Mouse (Mus musculus) right cerebral cortex, adult 2 months (tissue): Measurements from ENCODE around the gene Abca13.

Experiments used
- DNase-seq, 2 experiments: peaks; one replicate each; pipeline ENCODE4 v3.0.0; 2021 to 2022; ENCODE audit warnings: low spot score in 2 of 2

Gene Abca13

DNA sequence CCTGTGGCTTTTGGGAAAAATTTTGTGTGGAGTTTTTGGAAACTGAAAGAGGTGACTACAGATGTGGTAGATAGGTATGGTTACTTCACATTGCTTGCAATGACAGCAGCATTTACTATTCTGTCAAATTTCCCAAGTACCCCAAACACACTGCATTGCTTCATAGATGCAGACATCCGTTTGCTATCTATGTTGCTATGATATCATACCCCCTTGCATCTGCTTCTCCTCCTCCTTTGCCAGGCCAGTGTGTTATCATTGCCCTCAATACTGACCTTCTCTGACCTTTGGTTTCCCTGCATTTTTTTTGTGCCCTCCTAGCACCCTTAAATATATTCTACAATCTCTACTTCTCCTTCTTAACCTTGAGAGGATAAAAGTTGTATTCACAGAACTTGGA, 341.4 kb downstream of the Abca13 start:
- DNase-seq = no peak

DNA sequence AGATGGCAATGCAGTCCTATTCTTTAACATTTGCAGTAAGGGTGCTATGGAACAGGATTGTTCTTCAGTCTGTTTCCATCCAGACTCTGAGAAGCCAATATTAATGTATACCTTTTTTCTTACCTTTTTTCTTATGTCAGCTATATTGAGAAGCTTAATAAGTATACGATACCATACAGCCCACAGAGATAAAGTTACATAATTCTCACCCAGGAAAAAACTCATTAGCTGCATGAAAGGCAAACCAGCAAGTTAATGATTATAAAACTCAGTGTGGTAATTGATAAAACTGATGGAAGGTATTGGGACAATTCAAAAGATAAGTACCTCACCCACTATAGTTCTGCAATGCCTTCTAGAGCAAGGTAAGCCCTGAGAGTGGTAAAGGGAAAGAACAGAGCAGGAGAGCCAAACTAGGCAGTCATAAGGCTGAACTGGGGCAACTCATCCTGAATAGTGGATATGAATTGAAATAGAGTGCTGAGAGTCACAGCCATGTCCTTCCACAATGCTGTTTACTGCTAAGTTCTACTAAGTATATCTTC, 342.0 kb downstream of the Abca13 start:
- no peak for DNase-seq

DNA sequence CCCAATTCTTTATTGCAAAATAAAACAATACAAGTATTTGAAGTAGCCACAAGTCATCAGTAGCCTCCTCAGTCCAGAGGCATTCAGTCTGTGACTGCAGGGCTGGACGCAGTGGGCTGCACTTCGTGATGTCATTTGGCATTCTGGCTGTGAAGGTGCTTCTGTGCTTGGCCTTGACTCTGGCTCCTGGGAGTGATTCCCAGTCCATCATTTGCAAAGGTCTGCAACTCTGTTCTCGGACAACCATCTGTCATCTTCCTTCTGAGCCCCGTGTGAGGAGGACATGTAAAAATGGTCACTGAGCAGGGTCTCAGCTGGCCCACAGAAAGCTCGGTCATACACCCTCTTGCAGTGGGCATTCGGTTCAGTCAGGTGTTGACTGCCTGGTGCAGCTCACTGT, 345.1 kb downstream of the Abca13 start:
- no peak for DNase-seq

DNA sequence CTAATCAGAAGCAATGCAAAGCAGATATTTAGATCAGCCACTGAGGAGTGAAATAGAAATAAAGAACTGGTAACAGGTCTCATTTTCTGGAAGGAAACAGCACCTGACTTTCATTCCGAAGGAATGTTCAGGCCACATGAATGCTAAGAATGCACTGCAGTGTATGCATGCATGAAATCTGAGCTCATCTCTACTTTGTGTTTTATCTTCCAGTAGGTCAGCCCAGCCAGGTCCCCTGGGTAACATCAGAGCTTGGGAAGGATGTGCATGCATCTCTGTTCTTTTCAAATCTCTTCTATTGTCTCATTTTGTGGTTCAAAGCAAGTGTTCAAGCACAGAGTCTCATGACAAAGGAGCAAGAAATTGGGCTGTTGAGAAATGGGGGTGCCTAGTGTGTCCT, 346.6 kb downstream of the Abca13 start:
- no peak for DNase-seq

DNA sequence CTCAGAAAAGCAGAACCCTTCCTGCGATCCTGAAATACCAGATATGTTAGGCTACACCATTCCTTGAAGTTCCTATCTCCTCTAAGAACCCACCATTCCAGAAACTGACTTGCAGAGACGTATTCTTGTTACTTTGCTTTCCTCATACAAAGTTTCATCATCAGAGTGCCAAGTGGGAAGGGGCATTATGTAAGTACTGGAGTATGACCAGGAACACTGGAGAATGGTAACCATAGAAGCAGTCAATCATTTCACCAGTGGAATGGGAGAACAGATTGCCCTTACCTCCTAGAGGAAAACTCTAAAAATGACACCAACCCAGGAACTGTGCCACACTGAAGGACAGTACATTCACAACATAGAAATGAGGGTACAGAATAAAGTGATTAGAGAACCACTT, 368.3 kb downstream of the Abca13 start:
- DNase-seq = peak in 1 of 2 experiments; percentile 28

DNA sequence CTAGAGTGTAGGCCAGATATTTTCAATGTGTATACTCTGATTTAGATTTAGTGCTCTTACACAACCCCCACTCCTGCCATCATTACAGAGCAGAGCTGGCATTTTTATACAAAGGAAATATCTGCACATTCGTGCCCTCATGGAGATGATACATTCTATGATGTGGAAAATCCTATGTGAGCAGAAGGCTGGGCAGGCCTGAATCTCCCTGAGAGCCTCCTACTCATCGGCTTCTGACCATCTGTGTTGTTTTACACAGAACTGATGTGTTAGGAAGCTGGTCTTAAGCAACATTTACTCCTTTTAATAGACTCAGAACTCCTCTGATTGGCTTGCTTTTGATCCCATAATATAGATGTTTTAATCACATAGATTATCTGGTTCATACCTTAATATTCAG, 376.6 kb downstream of the Abca13 start:
- DNase-seq = peak; percentile 57 to 60

DNA sequence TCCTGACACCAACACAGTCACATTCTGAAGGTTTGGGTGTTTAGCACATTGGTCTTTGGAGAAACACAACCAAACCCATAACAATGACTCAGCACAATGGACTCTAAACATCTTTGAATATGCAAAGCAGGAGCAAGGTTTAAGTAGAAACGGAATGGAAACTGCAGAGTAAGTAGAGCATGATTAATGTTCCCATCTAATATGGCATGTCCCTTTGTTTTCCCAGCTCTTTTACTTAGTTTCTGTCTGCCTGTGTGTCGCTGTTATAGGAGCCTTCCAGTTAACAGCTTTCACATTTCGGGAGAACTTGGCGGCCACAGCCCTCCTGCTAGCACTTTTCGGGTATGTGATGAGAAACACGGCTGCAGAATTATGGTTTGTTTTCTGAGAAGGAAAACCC, 378.6 kb downstream of the Abca13 start:
- DNase-seq = no peak

DNA sequence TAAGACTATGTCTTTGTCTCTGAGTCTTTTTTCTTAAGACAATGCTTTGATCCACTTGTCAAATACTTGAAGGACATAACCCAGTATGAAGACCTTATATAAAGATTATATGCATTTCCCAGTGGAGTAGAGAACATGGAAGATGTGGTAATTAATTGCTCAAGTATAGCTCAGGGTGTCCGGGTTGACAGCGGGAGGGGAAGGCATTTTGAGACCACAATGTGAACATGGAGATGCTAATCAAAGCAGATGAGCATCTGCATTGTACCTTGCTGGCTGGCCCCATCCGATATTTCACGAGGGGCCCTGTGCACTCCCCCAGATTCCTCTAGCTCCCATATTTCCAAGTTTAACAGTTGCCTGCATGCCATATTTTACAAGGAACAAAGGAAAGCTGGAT, 383.2 kb downstream of the Abca13 start:
- no peak for DNase-seq

DNA sequence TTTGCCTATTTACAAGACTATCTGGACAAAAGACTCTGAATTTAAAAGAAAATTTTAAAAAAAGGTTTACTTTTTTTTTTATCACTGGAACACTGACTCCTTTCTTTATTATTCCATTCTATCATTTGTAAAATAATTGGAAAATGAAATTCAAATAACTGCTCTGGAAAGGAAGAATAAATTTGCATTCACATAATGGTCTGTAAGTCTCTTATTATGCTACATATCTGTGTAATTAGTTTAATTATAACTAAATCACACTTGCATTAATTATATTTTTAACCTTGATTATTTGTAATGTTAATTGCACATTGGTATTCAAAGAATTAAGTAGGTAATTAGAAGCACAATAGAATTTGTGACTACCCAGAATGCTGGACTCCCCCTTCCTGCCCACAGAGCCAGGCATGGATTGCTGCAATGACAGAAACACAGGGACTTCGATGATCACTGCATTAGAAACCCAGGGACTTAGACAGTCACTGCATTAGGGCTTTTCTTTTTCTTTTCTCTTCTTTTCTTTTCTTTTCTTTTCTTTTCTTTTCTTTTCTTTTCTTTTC, 400.1 kb downstream of the Abca13 start:
- DNase-seq = no peak

DNA sequence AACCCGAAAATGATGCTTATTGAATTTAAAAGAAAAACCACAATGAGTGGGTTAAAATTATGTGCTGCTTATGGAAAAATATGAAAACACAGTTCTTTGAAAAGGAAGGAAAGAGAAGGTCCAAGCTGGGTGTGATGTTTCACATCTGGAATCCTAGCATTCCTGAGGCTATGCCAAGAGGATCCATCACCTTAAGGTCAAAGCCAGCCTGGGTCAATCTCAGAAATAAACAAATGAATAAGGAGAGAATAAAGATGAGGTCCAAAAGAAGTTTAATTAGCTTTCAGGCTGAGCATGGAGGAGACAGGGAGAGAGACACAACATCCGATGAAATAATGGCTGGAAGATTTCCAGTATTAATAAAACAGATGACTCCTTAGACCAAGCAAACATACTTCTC, 405.6 kb downstream of the Abca13 start:
- no peak for DNase-seq

DNA sequence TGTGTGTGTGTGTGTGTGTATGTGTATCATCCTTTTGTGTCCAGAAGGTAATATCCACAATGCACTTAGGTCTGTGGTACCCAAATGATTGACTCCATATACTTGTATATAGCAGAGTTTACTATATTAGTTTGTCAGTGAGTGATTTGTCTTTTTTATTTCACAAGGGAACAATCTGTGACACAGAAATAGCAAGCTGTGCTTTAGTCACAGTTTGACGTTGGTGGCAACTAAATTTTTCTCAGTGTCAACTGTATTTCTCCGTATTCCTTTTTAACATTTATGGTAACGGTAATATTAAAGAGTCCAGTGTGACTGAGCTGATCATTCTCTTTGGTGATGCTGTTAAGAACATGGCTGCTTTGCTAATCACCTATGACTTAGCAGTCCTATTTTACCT, 409.4 kb downstream of the Abca13 start:
- peak in 1 of 2 experiments; percentile 5 for DNase-seq

DNA sequence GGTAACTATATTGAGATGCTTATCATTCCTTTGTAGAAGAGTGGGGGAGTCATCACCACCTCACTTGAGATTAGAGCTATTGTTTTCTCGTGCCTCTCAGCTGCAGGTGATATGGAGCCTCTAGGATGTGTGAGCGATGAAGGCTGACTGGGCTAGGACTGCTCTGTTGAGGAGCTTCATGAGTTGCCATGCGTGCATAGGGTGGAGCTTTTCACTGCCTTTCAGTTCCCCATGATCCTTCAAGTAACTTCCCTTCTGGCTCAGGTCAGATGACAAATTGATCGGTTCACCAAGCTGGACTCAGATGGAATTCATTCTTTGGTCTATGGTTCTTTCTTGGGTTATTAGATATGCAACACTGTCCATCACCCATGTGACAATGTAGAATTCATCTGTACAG, 410.4 kb downstream of the Abca13 start:
- no peak for DNase-seq

DNA sequence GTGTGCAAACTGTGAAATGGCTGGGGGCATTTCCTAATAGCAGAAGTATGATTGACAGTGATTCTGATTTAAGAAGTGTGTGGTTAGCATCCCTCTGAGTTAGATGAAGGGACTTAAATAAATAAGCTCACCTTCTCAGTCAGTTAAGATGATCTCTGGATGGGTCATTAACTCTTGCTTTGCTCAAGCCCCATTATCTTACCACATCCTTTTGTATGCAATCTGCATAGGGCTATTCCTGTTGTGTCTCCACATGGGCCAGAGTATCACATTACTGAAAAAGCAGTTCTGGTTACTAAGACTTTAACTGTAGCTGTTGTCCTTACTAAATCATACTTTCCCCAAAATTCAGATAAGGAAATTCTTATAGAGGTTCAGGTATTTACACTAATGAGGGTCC, 416.5 kb downstream of the Abca13 start:
- DNase-seq = no peak

DNA sequence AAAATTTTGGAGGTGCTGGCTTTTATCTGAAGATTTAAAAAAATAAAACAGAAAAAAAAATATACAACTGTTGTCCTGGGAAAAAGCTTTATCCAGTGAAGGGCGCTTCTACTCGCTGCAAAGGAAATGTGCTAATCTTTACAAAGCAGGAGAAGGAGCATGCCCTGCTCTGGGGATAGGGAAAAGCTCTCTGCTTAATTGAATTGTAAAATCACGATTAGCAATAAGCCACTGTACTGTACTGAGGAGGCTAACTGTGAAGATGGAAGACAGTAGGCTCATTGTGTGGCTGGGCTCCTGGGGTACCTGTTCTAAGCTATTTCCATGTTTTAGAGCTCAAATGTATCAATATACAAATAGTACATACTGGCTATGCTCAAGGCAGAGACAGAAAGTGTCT, 417.3 kb downstream of the Abca13 start:
- no peak for DNase-seq

DNA sequence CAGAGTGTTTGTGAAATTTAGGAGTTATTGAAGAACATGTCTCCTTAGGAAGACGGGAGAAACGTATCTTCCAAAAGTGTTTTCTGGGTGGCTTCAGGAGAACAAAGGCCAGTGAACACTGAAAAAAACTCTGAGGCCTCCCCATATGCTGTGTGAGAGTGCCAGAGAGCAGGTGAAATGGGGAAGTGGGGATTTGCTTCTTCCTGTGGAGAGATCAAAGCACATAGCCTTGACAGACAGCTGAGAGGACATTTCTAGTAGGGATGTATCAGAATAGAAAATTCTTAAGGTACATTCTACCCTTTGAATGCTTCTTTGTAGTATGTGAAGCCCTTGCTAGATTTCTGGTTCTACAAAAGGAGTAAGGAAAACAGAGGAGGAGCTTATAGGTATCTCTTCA, 424.4 kb downstream of the Abca13 start:
- no peak for DNase-seq

DNA sequence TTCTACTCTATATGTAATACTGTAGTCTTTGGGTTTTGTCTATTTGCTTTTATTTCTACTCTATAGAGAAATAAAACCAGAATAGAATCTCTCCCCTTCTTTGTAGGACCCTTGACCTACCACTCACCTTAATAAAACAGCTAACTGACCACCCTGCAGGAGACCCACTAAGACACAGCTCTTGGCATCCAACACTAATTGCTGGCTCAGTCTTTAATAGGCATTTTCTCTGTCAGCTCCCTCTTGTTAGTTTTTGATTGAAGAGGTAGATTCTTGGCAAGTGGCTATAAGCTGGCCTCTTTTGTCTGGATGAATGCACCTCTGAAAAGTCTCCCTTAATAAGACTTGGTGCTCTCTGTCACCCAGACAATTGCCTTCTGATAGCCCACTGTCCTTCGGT, 424.9 kb downstream of the Abca13 start:
- DNase-seq = no peak

DNA sequence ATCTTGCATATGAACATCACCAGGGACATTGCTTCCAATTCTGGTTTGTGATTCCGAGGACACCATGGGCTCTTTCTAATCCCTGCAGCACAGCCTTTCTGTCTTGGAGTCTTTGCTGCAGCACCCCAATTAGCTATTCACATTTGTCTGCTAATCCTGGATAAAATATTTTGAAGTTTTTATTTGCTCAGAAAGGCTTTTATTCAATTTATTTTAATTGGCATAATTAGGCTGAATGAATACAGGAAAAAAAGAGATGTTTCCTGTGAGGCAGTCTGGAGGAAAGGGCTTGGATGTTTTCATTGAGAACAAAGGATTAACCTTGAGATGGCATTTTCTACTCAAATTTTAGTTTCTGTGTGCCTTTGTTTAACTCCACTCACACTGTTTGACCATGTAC, 428.2 kb downstream of the Abca13 start:
- DNase-seq = no peak

DNA sequence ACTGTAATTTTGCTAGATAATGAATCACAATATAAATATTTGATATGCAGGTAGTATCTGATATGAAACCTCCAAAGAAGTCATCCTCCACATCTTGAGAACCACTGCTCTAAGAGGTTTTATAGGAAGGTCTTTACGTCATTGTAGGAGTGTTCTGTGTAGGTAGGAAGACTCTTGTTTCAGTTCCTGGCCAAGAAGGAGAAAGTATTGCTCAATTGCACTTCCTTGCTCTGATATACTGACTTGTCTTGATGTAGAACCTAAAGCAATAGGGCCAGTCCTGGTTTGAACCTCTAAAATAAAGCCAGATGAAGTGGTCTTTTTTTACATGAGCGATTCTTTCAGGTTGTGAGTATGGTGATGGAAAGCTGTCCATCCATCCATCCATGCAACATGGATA, 431.1 kb downstream of the Abca13 start:
- DNase-seq = no peak

DNA sequence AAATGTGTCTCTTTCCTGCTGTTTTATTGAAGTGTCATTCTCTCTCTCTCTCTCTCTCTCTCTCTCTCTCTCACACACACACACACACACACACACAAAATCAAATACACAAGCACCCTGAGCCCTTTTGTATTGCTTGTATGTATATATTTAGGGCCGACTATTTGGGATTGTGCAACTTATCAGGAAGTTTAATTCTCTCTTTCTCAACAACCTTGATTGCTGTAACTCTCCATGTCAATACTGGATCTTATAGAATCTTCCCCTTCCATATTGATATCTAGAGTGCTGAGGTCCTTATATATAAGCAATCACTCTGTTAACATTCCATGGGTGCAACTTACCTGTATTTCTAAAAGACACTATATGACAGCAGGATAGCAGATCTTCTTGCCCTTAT, 433.0 kb downstream of the Abca13 start:
- DNase-seq = no peak

DNA sequence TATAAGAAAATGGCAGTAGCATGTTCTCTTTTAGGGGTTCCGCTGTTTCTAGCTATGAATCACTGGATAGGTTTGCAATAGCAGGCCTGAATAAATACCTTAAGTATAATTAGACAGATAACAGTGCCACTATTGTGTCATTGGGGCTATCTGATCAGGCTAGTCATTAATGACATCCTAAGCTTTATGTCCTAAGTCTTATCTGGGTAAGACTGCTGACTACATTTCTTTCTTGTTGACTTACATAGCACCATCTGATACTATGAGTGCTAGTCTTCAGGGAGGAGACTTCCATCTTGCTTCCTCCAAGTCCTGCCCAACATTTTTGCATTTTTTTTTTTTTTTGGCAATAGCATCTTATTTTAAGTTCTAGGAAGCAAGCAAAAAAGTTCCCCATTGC, 434.1 kb downstream of the Abca13 start:
- no peak for DNase-seq

DNA sequence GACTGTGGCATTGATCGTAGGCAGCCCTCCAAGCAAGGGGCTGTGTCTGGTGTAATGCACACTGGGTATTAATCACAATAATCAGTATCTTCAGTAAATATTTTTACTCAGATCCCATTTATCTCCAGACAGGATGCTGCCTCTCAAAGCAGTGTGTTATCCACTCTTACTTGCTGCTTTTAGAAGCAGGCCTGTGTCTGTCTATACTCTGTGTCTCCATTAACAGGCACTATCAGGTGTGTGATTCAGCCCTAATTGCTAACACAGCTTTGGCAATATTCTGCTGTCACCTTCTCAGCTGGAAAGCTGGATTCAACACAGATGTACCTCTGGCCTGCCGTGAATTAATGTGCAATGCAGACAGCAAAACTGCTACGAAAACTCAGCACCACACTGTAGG, 455.5 kb downstream of the Abca13 start:
- no peak for DNase-seq

DNA sequence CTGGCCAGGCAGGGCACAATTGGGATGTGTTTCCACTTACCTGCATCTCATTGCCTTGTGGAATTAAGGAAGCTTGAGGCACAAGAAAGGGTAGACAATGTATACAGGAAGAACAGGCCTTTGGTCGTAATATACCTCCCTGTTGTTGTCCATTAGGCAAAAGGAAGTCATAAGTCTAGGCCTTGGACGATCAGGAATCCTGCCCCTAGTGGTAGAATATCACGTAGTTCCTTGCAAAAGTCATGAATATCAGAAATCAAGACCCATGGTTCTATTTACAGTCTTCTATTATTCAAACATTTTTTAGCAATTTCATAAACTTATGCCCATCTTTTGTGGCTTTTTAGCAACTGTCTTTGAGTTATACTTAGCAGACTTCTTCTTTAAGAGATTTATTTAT, 456.2 kb downstream of the Abca13 start:
- DNase-seq = no peak

DNA sequence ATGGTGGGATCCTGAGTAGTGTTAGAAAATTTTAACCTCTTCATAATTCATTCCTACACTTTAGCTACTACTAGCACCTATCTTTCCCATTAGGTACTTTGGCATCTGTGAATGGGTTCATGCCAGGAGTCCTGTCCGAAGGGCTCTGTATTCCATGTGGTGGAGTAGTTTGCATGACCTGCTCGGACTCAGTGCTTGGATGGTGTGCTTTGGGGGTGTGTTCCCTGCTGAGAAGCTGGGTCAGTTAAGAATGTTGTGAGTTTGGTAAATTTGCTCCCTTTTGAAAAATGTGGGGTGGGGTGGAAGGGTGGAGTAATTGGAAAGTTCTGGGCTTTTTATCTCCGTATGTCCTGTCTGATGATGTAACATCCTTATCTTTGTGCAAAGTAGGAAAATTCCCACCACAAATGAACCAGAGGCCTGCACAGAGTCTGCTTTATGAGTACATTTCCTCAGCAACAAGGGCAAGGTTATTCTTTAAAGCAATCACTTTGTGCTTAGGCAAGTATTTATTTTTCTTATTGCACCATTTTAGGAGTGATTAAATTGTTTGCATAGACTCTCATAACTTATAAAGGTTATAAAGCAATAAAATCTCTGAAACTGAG, 475.0 kb downstream of the Abca13 start:
- DNase-seq = no peak

DNA sequence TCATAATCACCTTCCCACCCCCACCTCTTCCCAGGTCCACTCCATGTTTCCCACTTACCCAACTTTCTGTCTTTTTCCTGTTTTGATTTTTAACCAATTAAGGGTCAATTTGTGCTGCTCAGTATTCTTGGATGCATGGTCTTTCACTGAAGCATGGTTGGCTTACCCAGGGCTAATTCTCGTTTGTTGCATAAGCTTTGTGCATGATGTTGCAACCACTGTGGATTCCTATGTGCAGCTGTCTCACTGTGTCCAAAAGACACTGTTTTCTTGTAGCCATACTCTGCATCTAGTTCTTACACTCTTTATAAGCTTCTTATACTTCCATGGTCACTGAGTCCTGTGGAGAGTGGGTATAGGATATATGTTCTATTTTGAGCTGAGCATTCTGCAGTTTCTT, 477.7 kb downstream of the Abca13 start:
- no peak for DNase-seq
